Mouse (Mus musculus) heart, postnatal 0 days (tissue): Measurements from ENCODE around the gene Gnptab. TPM values are rescaled to one million over a fixed set of nuclear protein-coding genes. Genes with fewer than 3 reads are reported as not detected.

Experiments used
- ATAC-seq: fragments of 200-750 bp; cut with Nextera tagmentation; 2 replicates; pipeline ENCODE4 v1.8.0; 2017; ENCODE audit warnings: low read depth, moderate number of reproducible peaks, moderate library complexity; ENCODE audit not compliant: insufficient read depth
- DNase-seq: peaks from one replicate; pipeline ENCODE4 v3.0.0-alpha.2; 2016; ENCODE audit warnings: low spot score
- H3K27ac ChIP-seq: fragments of 300-500 bp; sonication (generic); 2 replicates; pipeline ENCODE4 v1.5.1; 2014; ENCODE audit warnings: low read depth, mild to moderate bottlenecking
- H3K27me3 ChIP-seq: fragments of 300-500 bp; sonication (generic); 2 replicates; pipeline ENCODE4 v1.6.1; 2014; ENCODE audit warnings: low read length, mixed read lengths; ENCODE audit not compliant: control insufficient read depth, insufficient read depth
- H3K36me3 ChIP-seq: fragments of 300-500 bp; sonication (generic); replicated peaks from 2 replicates; pipeline ENCODE4 v1.6.1; 2014; ENCODE audit warnings: low read length, mixed read lengths; ENCODE audit not compliant: control insufficient read depth, insufficient read depth
- H3K4me1 ChIP-seq: fragments of 300-500 bp; sonication (generic); 2 replicates; pipeline ENCODE4 v1.6.1; 2014; ENCODE audit warnings: antibody characterized with exemption; ENCODE audit not compliant: control insufficient read depth, insufficient read depth
- H3K4me2 ChIP-seq: fragments of 300-500 bp; sonication (generic); 2 replicates; pipeline ENCODE4 v1.6.1; 2014; ENCODE audit warnings: low read depth, mild to moderate bottlenecking, low read length, moderate library complexity
- H3K4me3 ChIP-seq: fragments of 300-500 bp; sonication (generic); 2 replicates; pipeline ENCODE4 v1.5.1; 2014; ENCODE audit warnings: low read depth, low read length
- H3K9ac ChIP-seq: fragments of 300-500 bp; sonication (generic); replicated peaks from 2 replicates; pipeline ENCODE4 v1.6.1; 2014; ENCODE audit warnings: low read depth, low read length, mixed read lengths
- H3K9me3 ChIP-seq: fragments of 300-500 bp; sonication (generic); replicated peaks from 2 replicates; pipeline ENCODE4 v1.6.1; 2016; ENCODE audit warnings: low read length; ENCODE audit not compliant: control insufficient read depth
- CTCF ChIP-seq: IDR thresholded peaks from 2 replicates; pipeline ENCODE4 v1.5.1; 2016; ENCODE audit warnings: antibody characterized with exemption, control low read depth, low read depth
- EP300 ChIP-seq: IDR thresholded peaks from 2 replicates; pipeline ENCODE4 v1.6.1; 2016; ENCODE audit warnings: antibody characterized with exemption, low read depth
- WGBS: fragments of 180-500 bp; shearing (Covaris S2); extraction: QIAGEN DNeasy Blood & Tissue Kit; methylation state at CpG from one replicate; pipeline ENCODE4 v1.1.7; 2014; 5-methylcytosine and 5-hydroxymethylcytosine counted together
- polyA plus RNA-seq: library from polyadenylated mRNA; unstranded; fragments of >200 nt; fragmentation: Nextera tagmentation; extraction: Ambion mirVana; gene quantifications from 2 replicates; pipeline ENCODE4 v1.2.1, GENCODE M21; 2015
- total RNA-seq: library from RNA; depleted of rRNA; stranded (reverse); fragments of >200 nt; gene quantifications from 2 replicates; pipeline ENCODE4 v1.2.3, GENCODE M21; 2014; ENCODE audit warnings: low replicate concordance

Gnptab gene
- total and polyA plus RNA-seq, 2 experiments from 2014 or later = 8.4 to 15.8 TPM

GRCm38 (mm10) chr10:88412290-88412995, 33.5 kb downstream of the Gnptab start:
- Histone ChIP-seq H3K9me3 (no peaks in the 10 kb centered on the region), H3K4me1 (peaks cover 13% of the 10 kb centered on the region), H3K27me3 (no peaks in the 10 kb centered on the region), H3K27ac (no peak overlapping the region), H3K36me3 (peaks cover 27% of the 10 kb centered on the region), H3K4me2 (no peak overlapping the region), H3K4me3 (no peak overlapping the region), H3K9ac (no peak overlapping the region)
- DNase-seq (peak; percentile 27), ATAC-seq (no peak)
- WGBS = 73% methylated on average over 17 of the region's 17 CpGs
- TF ChIP-seq CTCF = no peak
- no peak for TF ChIP-seq EP300

DNA sequence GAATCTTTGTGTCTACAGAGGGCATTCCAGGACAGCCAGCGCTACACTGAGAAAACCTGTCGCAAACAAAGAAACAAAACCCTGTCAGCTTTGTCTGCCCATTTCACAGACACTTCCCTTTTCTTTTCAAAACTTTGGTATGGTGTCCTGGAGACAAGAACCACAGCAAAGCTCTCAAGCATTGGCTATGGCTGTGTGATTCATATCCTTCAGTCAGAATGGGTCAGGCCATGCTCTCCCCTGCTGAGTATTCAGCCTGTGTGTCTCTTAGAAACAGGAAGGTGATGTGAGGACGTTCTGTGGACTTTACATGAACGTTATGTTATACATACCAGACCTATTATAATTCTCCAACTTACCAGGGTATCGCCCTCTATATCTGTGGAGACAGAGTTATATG, 38.8 kb downstream of the Gnptab start:
- H3K27ac ChIP-seq = no peak overlapping the region
- no peak overlapping the region for H3K9ac ChIP-seq
- H3K36me3 ChIP-seq = peaks cover 48% of the 10 kb centered on the region
- no peak overlapping the region for H3K4me3 ChIP-seq
- 85% methylated on average over 5 of the region's 5 CpGs for WGBS
- TF ChIP-seq CTCF = no peak
- no peak for TF ChIP-seq EP300
- no peaks in the 10 kb centered on the region for H3K27me3 ChIP-seq
- no peak for ATAC-seq
- no peak overlapping the region for H3K4me2 ChIP-seq
- no peaks in the 10 kb centered on the region for H3K9me3 ChIP-seq
- peaks cover 5% of the 10 kb centered on the region for H3K4me1 ChIP-seq
- no peak for DNase-seq

- DNase-seq = no peak
- H3K9me3 ChIP-seq = no peaks in the 10 kb centered on the region
- peaks cover 5% of the 10 kb centered on the region for H3K4me1 ChIP-seq
- ATAC-seq = no peak
- no peak overlapping the region for H3K9ac ChIP-seq
- H3K36me3 ChIP-seq = peaks cover 45% of the 10 kb centered on the region
- no peak overlapping the region for H3K4me3 ChIP-seq
- 73% methylated on average over 11 of the region's 11 CpGs for WGBS
- 0 out of 2 replicates have a peak overlapping the region, but pooled peaks have one; percentile 2 for H3K4me2 ChIP-seq
- TF ChIP-seq EP300 (no peak), CTCF (no peak)
- H3K27me3 ChIP-seq = no peaks in the 10 kb centered on the region
- H3K27ac ChIP-seq = peak overlapping the region; percentile 58
Observed at GRCm38 (mm10) chr10:88420141-88420541, 41.2 kb downstream of the Gnptab start.

GRCm38 (mm10) chr10:88420655-88421435, 41.9 kb downstream of the Gnptab start:
- TF ChIP-seq EP300 (no peak), CTCF (no peak)
- no peak overlapping the region for H3K9ac ChIP-seq
- H3K4me3 ChIP-seq = no peak overlapping the region
- 52% methylated on average over 19 of the region's 19 CpGs for WGBS
- peak overlapping the region; percentile 2; the same call in 1 of the 2 replicates for H3K4me2 ChIP-seq
- DNase-seq (peak; percentile 61), ATAC-seq (peak; percentile 89)
- H3K36me3 ChIP-seq = peaks cover 39% of the 10 kb centered on the region
- no peaks in the 10 kb centered on the region for H3K9me3 ChIP-seq
- peaks cover 5% of the 10 kb centered on the region for H3K4me1 ChIP-seq
- peak overlapping the region; percentile 58 for H3K27ac ChIP-seq
- no peaks in the 10 kb centered on the region for H3K27me3 ChIP-seq

GRCm38 (mm10) chr10:88426158-88426816, 47.4 kb downstream of the Gnptab start:
- no peak overlapping the region for H3K4me3 ChIP-seq
- no peak overlapping the region for H3K4me2 ChIP-seq
- no peak overlapping the region for H3K9ac ChIP-seq
- DNase-seq (peak; percentile 79), ATAC-seq (peak; percentile 71; the same call in 1 of the 2 replicates)
- no peaks in the 10 kb centered on the region for H3K9me3 ChIP-seq
- no peak overlapping the region for H3K27ac ChIP-seq
- peaks cover 52% of the 10 kb centered on the region for H3K36me3 ChIP-seq
- peaks cover under 1% of the 10 kb centered on the region; the same call in 1 of the 2 replicates for H3K4me1 ChIP-seq
- 98% methylated on average over 2 of the region's 2 CpGs for WGBS
- no peaks in the 10 kb centered on the region for H3K27me3 ChIP-seq
- peak; percentile 77 for TF ChIP-seq CTCF
- no peak for TF ChIP-seq EP300
